Mouse (Mus musculus) yolk sac, embryonic 10.5 days (tissue): Measurements from ENCODE around the gene Ppcdc.
A peak's percentile ranks its signal among the peaks of the same experiment; 100 is the strongest.
"Not testable (repeated sequence)": the region's sequence is repeated elsewhere in the genome, so short reads cannot be mapped to it uniquely, and the experiment has no call there.

Experiments
- DNase-seq: peaks from one replicate; pipeline ENCODE4 v3.0.0-alpha.2; 2017; ENCODE audit warnings: low spot score

Gene Ppcdc

DNA sequence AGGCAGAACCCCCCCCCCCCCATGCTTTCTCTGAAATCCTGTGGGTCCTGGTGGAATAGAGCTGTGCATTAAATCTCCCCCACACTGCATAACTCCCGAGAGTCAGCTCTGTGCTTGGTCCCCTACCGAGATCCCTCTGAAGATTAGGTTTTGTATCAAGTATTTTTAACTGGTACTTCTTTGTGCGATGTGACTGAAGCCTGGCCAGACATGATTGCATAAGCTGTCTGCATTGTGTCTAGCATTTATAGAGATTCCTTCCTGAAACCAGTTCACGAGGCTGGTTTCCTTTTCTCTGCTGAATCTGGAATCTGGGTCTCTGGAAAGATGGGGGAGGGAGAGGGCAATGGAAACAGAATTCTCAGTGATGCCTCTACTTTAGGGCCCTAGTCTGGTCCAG, 11.5 kb downstream of the Ppcdc start:
- no peak for DNase-seq

DNA sequence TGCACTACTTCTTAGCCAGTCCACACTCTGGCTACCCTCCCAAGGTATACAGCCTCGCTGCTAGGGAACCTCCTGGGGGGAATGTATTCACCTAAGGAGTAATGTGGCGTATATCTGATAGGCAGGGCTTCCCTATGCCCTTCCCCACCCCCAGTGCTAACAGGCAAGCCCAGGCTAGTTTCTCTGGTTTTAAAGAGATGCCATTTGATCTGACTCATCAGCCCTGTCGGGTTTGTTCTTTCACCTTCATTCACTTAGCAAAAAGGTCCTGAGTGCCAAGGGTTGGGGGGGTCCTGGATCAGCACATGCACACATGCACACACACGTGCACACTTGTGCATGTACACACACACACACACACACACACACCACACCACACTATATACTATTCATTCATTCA, 12.0 kb downstream of the Ppcdc start:
- no peak for DNase-seq

DNA sequence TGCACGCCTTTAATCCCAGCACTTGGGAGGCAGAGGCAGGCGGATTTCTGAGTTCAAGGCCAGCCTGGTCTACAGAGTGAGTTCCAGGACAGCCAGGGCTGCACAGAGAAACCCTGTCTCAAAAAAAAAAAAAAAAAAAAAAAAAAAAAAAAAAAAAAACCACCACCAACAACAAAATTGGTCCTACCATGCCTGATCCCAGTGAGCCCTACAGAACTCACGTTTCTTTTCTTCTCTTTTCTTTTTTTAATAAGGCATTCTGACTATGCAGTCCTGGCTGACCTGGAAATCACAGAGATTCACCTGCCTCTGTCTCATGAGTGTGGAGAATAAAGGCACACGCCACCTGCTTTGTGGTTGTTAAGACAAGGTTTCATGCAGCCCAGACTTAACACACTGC, 12.8 kb downstream of the Ppcdc start:
- not testable (repeated sequence) for DNase-seq

DNA sequence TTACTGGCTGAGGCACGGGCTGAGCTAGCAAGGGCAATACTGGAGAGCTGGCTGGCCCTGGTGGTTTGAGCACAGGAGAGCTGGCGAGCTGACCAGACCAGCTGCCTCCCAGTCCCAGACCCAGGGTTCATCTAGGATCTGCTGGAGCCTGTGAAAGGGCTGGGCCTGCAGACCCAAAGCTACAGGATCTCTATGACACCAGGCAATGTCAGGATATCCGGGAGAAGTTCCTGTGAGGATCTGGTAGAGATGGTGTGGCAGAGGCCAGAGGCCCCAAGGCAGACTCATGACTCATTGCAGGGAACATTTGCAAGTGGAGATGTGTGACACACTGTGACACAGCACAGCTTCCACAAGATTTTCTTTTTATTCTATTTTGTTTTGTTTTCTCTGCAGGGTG, 14.8 kb downstream of the Ppcdc start:
- no peak for DNase-seq

DNA sequence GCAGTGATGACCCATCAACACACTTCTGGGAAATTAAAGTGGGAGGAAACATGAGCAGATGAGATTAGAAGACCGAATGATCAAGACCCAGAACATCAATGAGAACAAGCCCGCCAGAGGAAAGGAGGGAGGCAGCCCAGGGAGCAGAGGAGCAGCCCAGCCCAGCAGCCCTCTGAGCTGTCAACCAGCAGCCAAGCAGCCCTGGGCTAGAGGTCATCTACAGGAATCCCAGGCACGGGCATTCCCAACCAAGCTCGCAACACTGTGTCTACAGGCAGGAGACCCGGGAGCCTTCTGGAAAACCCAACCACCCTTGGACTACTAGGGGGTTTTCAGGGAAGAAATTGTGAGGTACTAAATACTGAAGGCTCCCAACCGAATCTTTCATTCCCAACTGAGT, 15.9 kb downstream of the Ppcdc start:
- DNase-seq: peak; percentile 50

DNA sequence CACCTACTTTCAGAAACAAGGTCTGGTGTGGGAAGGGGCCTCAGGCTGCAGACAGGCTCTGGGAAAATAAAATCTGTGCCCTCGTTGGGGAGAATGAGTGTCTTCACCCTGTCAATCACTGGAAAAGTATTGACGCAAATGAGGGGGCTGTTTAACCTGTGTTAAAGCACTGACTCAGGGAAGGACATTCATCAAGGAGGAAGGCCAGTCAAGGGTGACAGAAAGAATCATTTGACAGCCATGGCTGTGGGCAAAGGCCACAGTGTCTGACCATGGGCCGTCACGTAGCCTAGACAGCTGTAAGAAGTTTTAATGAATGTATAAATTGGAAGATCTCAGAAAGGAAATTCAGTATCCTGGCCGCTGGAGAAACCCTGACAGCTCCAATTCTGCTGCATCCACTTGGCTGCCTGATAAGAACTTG, 18.2 kb downstream of the Ppcdc start:
- DNase-seq: no peak

DNA sequence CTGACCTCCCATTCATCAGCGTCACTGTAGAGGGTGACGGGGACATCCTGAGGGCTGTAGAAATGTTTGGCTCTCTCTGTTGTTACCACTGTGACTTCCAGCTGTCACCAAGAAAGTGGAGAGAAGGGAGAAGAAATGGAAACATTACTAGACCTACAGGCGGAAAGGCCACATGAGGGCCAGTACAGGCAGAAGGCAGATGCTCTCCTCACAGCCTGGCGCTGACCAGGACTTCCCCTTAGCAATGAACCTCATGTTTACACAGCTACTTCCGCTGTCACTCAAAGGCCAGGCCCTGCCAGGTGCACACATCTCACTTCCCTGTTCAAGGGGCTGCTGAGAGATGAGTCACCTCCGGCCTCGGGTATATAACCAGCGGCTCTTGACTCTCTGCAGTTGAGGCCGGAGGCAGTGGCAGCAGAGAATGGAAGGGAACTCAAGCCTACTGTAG, 18.8 kb downstream of the Ppcdc start:
- peak; percentile 82 for DNase-seq

DNA sequence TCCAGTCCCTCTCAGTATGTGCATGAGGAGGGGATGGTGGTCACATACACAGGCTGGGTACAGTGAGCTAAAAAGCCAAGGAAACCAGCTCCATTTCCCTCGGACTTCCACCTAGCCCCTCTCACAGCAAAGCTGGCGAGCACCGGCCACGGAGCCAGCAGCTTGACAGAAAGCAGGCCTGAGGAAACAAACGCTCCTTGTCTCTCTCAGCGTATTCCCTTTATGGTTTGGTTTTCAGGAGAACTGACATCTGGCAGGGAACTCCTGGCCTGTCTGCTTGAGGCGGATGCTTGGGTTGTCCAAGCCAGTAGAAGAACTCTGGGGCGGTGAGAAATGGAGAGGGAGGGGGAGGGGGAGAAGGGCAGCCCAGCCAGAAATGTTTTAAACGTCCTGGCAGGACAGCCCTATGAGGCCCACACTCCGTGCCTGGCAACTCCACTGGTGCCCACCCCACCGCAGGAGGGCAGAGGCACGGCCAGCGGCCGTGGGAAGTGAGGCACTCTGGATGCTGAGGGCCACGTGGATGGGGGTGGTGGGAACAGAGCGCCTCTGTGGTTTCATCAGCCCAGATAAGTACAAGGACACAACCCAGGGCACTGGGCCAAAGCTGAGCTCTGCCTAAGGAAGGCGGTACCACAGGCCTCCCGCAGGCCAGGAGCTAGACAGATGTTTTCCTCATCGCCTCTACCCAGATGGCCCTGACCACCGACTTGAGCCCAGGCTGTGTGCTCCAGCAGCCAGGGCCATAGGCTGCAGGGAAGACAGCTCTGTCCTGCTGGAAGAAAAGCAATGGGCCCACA, 19.4 kb downstream of the Ppcdc start:
- DNase-seq: peak; percentile 71

DNA sequence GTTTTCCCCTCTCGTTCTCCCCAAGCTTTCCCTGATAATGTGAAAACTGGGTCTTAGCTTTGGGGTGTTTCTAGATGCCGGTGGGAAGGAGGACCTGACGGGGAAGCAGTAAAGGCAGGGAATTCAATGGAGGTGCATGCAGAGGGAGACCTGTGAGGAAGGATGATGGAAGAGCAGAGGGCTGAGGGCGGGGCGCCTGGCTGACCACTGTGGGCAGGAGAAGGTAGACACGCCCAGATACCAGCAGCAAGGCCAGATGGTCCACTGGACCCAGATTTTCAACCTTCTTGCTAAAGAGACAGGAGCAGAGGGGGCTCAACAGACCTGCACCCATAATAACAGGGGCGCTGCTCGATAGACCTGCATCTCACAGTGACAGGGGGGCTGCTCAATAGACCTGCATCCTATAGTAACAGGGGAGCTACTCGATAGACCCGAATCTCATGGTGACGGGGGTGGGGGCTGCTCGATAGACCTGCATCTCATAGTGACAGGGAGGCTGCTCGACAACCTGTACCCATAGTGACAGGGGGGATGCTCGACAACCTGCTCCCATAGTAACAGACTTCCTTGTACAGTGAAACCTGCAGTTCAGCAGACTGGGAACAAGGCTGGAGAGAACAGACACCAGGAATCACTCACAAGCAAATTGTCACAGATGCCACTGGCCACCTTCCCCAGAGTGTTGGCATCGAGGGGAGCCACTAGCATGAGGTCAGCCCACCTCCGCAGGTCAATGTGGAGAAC, 20.2 kb downstream of the Ppcdc start:
- DNase-seq: no peak

DNA sequence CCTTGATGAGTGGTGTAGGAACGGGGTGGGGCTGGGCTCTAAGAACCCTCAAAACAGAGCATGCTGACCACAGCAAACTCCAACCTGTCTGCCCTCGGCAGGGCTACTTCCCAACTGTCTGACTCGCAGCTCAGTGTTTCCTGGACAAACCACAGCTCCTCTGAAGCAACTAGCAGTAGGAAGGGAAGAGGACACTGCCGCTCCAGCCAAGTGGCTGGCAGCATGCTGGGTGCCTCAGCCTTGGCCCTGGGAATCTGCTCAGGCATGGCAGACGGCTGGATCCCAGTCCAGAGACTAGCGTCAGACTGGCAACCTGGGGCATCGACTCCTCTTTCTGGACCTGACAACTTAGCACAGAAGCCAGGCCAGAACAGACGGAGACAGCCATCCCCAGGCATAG, 22.6 kb downstream of the Ppcdc start:
- DNase-seq: no peak

DNA sequence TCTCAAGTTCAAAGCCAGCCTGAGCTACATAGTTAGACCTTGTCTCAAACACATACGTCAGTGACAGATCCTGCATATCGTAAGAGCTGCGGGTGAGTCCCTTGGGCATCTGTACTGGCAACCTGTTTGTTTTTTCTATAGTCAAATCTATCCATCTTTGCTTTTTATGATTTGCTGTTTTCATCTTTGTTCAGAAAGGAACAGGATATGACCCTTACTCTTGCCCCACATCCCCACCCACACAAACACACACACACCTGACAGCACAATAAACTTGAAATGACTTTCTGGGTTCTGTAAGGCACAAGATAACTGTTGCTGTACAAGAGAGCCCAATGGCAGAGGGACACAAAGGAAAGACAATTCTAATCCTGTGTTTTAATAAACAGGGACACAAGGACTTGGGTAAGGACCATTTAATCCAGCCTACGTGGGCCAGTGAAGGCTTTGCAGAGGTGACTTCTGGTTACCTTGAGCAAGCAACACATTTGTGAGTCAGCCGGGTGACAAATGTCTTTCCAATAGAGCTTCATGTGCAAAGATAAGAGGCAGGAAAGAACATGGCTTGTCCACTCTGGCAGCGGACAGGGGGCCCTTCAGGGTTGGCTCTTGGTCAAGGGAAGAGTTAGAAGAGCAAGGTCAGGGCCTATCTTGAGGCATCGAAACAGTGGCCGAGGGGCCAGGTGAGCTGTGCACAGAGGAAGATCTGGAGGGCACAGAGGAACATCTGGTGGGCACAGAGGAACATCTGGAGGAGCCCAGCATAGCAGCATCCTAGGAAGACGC, 32.6 kb downstream of the Ppcdc start:
- no peak for DNase-seq

DNA sequence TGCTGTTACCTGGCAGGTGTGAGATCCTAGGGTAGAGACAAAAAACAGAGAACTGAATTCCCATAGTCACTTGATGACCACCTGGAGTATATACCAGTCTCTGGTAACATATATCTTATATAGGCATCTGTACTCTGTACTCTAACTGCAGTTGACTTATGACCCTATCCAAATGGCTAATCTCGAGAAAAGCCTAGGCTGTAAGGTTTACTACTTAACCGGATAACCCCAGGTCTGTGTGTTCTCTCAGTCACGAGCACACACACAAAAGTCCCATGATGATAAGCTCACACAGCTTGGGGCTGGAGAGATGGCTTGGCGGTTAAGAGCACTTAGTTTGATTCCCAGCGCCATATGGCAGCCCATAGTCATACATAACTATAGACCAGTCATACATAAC, 33.5 kb downstream of the Ppcdc start:
- DNase-seq: peak; percentile 43

DNA sequence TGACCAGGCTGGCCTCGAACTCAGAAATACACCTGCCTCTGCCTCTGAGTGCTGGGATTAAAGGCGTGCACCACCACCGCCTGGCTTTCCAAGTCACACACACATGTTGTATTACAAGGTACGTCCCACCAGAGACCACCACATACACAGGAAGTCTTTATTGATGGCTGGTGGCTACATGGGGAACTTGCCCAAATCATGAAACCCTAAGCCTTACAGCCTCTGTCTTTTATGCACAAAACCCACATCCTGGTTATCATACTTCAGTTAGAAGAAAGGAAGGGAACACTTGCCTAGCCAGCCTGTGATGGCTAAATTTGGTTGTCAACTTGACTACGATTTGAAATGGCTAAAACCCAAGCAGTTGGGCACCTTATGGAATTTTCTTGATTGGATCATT, 35.9 kb downstream of the Ppcdc start:
- no peak for DNase-seq

DNA sequence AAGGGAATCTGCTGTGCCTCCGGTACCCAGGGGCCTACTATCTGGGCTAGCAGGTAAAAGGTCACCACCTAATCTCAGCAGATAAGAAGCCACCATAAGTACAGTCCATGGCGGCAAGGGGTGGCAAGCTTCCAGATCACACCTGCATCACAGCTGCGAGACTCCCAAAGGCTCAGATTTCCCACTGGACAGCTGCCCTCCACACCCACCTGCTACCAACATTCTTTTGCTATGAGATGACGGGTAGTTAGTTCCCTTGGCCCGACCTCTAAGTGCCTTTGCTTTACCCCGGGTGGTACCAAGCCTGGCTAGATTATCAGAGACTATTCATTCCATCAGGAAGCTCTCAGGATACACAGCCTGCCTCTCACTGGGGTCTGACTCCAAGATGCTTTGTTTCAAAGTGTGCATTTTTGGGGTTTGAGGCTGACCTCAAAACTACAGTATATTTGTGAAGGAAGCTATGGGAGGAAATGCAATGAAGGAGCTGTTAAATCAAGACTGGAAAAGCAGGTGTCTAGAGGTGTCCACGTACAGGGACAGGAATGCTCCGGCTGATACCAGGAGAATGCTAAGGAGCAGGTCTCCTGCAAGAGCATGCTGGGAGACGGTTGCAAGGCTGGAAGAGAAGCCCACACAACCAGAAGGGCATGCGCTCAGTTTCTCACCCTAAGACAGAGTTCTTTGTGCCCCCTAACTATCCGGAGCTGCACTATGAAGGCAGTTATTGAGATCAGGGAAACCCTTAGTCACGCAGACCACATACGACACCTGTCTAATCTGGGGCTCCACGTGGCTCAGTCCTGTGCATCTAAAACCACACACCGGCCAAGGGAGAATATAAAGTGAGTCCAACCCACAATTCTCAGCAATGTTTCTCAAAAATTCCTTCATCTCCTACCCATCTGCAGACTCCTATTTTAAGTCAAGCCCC, 37.3 kb downstream of the Ppcdc start:
- no peak for DNase-seq

DNA sequence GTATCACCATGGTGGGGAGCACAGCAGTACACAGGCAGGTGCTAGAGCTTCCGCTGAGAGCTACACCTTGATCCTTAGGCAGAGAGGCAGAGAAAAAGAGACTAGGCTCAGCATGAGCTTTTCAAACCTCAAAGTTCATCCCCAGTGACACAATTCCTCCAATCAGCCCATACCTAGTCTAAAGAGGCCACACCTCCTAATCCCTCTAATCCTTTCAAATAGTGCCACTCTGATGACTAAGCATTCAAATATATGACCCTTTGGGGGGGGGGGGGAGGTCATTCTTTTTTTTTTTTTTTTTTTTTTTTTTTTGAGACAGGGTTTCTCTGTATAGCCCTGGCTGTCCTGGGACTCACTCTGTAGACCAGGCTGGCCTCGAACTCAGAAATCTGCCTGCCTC, 41.2 kb downstream of the Ppcdc start:
- DNase-seq: no peak

DNA sequence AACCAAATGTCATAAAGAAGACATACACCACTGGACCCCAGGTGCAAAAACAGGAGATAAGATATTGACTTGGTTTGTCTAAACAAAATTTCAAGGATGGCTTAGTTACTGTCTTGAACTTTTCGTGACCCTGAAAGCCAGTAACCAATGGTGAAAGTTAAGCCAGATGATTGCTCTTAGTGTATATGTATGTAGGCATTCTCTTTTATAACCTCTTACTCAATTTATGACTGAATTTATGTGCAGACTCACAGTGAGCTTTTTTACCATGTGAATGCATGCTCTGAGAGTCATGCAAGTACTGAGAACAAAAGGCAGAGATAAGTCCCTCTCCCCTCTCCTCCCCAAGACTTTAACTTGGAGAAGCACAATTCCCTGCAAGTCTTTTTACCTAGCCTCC, 47.0 kb downstream of the Ppcdc start:
- peak; percentile 36 for DNase-seq

DNA sequence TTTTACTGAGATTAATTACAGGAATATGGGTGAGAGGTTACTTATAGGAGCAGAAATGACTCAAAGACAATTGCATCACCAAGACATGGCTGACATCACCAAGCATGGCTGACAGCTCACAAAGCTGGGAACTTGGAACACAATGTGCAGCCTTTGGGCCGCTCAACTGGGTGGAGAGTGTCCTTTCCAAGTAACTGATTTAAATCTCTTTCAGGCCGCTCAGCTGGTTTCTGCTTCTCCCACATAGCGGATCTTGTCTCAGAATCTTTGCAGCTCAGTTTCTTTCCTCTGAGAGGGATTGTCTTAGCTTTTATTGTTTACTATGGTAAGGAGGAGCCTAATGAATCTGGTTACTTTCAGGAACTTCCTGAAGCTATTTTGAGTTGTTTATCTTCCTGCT, 49.1 kb downstream of the Ppcdc start:
- no peak for DNase-seq

DNA sequence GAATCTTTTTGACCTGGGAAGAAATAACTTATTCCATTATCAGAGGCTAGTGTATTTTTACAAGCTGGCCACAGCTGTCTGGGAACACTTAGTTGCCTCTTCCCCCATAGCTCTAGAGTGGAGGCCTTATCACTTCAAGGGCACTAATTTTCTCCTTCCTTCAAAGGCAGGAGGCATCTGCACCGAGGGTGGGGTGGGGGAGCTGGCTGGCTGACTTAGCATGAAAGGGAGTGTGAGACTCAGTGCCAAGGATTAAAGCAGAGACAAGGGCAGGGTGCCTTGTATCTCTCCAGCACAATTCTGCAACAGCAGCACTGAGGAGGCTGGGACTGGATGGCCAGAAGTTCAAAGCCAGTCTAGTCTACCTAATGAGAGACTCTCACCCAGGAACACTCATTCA, 50.8 kb downstream of the Ppcdc start:
- no peak for DNase-seq

DNA sequence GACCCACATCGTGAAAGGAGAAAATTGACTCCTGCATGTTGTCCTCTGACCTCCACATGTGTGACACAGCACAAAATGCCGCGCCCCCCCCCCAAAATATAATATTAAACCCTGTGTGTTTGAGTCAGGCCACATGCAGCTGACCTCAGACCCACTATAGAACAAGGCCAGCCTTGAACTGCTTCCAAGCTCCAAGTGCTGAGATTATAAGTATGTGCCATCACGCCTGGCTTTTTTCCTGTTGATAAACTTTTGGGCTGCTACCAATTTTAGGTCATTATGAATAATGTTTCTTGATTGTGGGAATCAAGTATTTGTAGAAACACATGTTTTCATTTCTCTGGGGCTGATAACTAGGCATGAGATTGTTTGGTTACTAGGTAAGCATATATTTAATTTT, 53.0 kb downstream of the Ppcdc start:
- DNase-seq: no peak

DNA sequence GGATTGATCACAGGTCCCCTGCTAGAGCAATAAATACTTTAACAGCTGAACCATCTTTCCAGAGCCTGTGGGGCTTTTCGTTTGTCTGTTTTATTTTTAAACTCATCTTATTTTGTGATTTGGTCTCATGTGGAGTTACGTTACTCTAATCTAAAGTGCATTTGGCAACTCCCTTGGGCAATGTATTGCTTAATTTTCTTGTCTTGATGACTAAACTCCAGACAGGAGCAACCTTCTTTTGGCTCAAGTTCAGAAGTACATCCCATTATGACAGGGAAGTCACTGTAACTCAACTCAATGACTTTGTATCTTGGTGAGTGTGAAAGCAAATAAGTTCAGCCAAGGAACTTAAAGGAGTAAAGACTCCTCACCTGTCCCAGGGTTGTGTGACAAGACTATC, 55.3 kb downstream of the Ppcdc start:
- no peak for DNase-seq

DNA sequence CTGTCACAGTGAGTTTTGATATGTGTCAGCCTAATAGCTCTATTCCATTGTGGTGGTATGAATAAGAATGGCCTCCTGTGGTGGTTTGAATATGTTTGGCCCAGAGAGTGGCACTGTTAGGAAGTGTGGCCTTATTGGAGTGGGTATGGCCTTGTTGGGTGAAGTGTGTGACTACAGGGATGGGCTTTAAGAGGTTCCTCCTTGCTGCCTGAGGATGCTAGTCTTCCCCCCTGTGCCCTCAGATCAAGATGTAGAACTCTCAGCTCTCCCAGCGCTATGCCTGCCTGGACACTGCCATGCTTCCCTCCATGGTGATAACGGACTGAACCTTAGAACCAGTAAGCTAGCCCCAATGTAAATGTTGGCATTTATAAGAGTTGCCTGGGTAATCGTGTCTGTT, 78.9 kb downstream of the Ppcdc start:
- DNase-seq: no peak
